Mouse (Mus musculus) kidney, adult 2 months (tissue): ENCODE measurements around the gene Gatd1.

Experiments used
- CTCF ChIP-seq: fragments of 200-500 bp; conservative IDR thresholded peaks from 2 replicates; pipeline ENCODE4 v1.5.1; 2011; ENCODE audit warnings: low read depth, mild to moderate bottlenecking, control low read depth, low read length, moderate library complexity, mixed read lengths; ENCODE audit not compliant: insufficient read depth, insufficient read length
- POLR2A ChIP-seq: fragments of 200-500 bp; IDR thresholded peaks from one replicate; pipeline ENCODE4 v1.6.1; 2011; ENCODE audit warnings: low read depth, low read length, control low read depth

GRCm38 (mm10) chr7:141418970-141419369 lies 5.0 kb upstream of the Gatd1 start:
- TF ChIP-seq CTCF (no peak), POLR2A (no peak)
